Mouse (Mus musculus) stomach, embryonic 14.5 days (tissue): ENCODE data around the gene Secisbp2. TPM values are rescaled to one million over a fixed set of nuclear protein-coding genes. Genes with fewer than 3 reads are reported as not detected.
"Not testable (repeated sequence)": the region's sequence is repeated elsewhere in the genome, so short reads cannot be mapped to it uniquely, and the experiment has no call there.

ENCODE experiments used
- ATAC-seq: fragments of 200-750 bp; cut with Nextera tagmentation; 2 replicates; pipeline ENCODE4 v1.8.0; 2017; ENCODE audit warnings: low read depth, moderate TSS enrichment; ENCODE audit not compliant: insufficient number of reproducible peaks, insufficient read depth, low FRiP score
- H3K27ac ChIP-seq: fragments of 300-500 bp; sonication (generic); 2 replicates; pipeline ENCODE4 v1.5.1; 2014; ENCODE audit warnings: mild to moderate bottlenecking, low read length, moderate library complexity, mixed read lengths
- H3K27me3 ChIP-seq: fragments of 300-500 bp; sonication (generic); 2 replicates; pipeline ENCODE4 v1.6.1; 2014; ENCODE audit warnings: low read length, control low read depth, mixed read lengths; ENCODE audit not compliant: control insufficient read depth, insufficient read depth
- H3K36me3 ChIP-seq: fragments of 300-500 bp; sonication (generic); 2 replicates; pipeline ENCODE4 v1.6.1; 2014; ENCODE audit warnings: mild to moderate bottlenecking, control low read depth, low read length, moderate library complexity, mixed read lengths; ENCODE audit not compliant: control insufficient read depth, insufficient read depth
- H3K4me1 ChIP-seq: fragments of 300-500 bp; sonication (generic); 2 replicates; pipeline ENCODE4 v1.6.1; 2014; ENCODE audit warnings: low read length, control low read depth, mixed read lengths; ENCODE audit not compliant: control insufficient read depth, insufficient read depth
- H3K4me2 ChIP-seq: fragments of 300-500 bp; sonication (generic); replicated peaks from 2 replicates; pipeline ENCODE4 v1.6.1; 2014; ENCODE audit warnings: low read depth, low read length, control low read depth
- H3K4me3 ChIP-seq: fragments of 300-500 bp; sonication (generic); 2 replicates; pipeline ENCODE4 v1.5.1; 2014; ENCODE audit warnings: low read depth, low read length, control low read depth
- H3K9ac ChIP-seq: fragments of 300-500 bp; sonication (generic); replicated peaks from 2 replicates; pipeline ENCODE4 v1.6.1; 2014; ENCODE audit warnings: low read depth, mild to moderate bottlenecking, control low read depth, low read length, moderate library complexity, mixed read lengths
- H3K9me3 ChIP-seq: fragments of 300-500 bp; sonication (generic); 2 replicates; pipeline ENCODE4 v1.6.1; 2016; ENCODE audit warnings: low read depth, low read length, control low read depth; ENCODE audit not compliant: control insufficient read depth
- WGBS: fragments of 180-500 bp; shearing (Covaris S2); extraction: QIAGEN DNeasy Blood & Tissue Kit; methylation state at CpG from one replicate; pipeline ENCODE4 v1.1.7; 2014; 5-methylcytosine and 5-hydroxymethylcytosine counted together
- polyA plus RNA-seq: library from polyadenylated mRNA; unstranded; fragments of >200 nt; fragmentation: Nextera tagmentation; extraction: Ambion mirVana; gene quantifications from 2 replicates; pipeline ENCODE4 v1.2.1, GENCODE M21; 2014

The Secisbp2 gene
- polyA plus RNA-seq, 1 experiment from 2014 or later = 35.3 TPM

- H3K36me3 ChIP-seq = peaks cover 72% of the 10 kb centered on the region
Measured at GRCm38 (mm10) chr13:51658094-51658493, 6.6 kb downstream of the Secisbp2 start.

GRCm38 (mm10) chr13:51659573-51659972, 8.1 kb downstream of the Secisbp2 start:
- Histone ChIP-seq H3K27me3 (no peaks in the 10 kb centered on the region), H3K36me3 (peaks cover 71% of the 10 kb centered on the region), H3K4me3 (no peak overlapping the region), H3K4me2 (no peak overlapping the region), H3K4me1 (no peaks in the 10 kb centered on the region), H3K9ac (no peak overlapping the region), H3K27ac (no peak overlapping the region), H3K9me3 (no peaks in the 10 kb centered on the region)
- no peak for ATAC-seq
- 98% methylated on average over 7 of the region's 7 CpGs for WGBS

More at GRCm38 (mm10) chr13:51658094-51658493, 6.6 kb downstream of the Secisbp2 start:
- H3K4me3 ChIP-seq = no peak overlapping the region
- ATAC-seq = no peak
- no peaks in the 10 kb centered on the region for H3K4me1 ChIP-seq
- H3K9me3 ChIP-seq = no peaks in the 10 kb centered on the region
- H3K27me3 ChIP-seq = no peaks in the 10 kb centered on the region
- H3K4me2 ChIP-seq = no peak overlapping the region
- WGBS = 91% methylated on average over 3 of the region's 3 CpGs
- no peak overlapping the region for H3K9ac ChIP-seq
- no peak overlapping the region for H3K27ac ChIP-seq

GRCm38 (mm10) chr13:51663561-51663960, 12.1 kb downstream of the Secisbp2 start:
- Histone ChIP-seq H3K4me3 (no peak overlapping the region), H3K9ac (no peak overlapping the region), H3K36me3 (peaks cover 62% of the 10 kb centered on the region), H3K27me3 (no peaks in the 10 kb centered on the region), H3K27ac (no peak overlapping the region), H3K4me2 (no peak overlapping the region), H3K9me3 (no peaks in the 10 kb centered on the region), H3K4me1 (no peaks in the 10 kb centered on the region)
- whole genome bisulfite sequencing = 83% methylated on average over 2 of the region's 2 CpGs
- no peak for ATAC-seq

- not testable (repeated sequence) for H3K4me1 ChIP-seq, H3K27me3 ChIP-seq, H3K9ac ChIP-seq, H3K4me2 ChIP-seq, H3K27ac ChIP-seq, H3K4me3 ChIP-seq, ATAC-seq, H3K9me3 ChIP-seq
- WGBS = 87% methylated on average over 12 of the region's 12 CpGs
- peaks cover 48% of the 10 kb centered on the region for H3K36me3 ChIP-seq
Measured at GRCm38 (mm10) chr13:51668195-51668594, 16.7 kb downstream of the Secisbp2 start.

GRCm38 (mm10) chr13:51676641-51677040, 25.1 kb downstream of the Secisbp2 start:
- Histone ChIP-seq H3K4me2 (no peak overlapping the region), H3K27me3 (no peaks in the 10 kb centered on the region), H3K27ac (no peak overlapping the region), H3K36me3 (peaks cover 64% of the 10 kb centered on the region), H3K9me3 (no peaks in the 10 kb centered on the region), H3K4me1 (no peaks in the 10 kb centered on the region), H3K4me3 (no peak overlapping the region), H3K9ac (no peak overlapping the region)
- no peak for ATAC-seq
- 66% methylated on average over 4 of the region's 4 CpGs for WGBS

GRCm38 (mm10) chr13:51677041-51677440, 25.5 kb downstream of the Secisbp2 start:
- ATAC-seq = no peak
- Histone ChIP-seq H3K4me3 (no peak overlapping the region), H3K9me3 (no peaks in the 10 kb centered on the region), H3K4me1 (no peaks in the 10 kb centered on the region), H3K9ac (no peak overlapping the region), H3K27me3 (no peaks in the 10 kb centered on the region), H3K36me3 (peaks cover 66% of the 10 kb centered on the region), H3K4me2 (no peak overlapping the region), H3K27ac (no peak overlapping the region)
- 93% methylated on average over 12 of the region's 12 CpGs for WGBS

GRCm38 (mm10) chr13:51677630-51678185, 26.2 kb downstream of the Secisbp2 start:
- H3K4me2 ChIP-seq = no peak overlapping the region
- H3K36me3 ChIP-seq = peaks cover 72% of the 10 kb centered on the region
- H3K9ac ChIP-seq = no peak overlapping the region
- H3K4me3 ChIP-seq = no peak overlapping the region
- no peaks in the 10 kb centered on the region for H3K4me1 ChIP-seq
- WGBS = 90% methylated on average over 7 of the region's 7 CpGs
- H3K27me3 ChIP-seq = no peaks in the 10 kb centered on the region
- ATAC-seq = 0 out of 2 replicates have a peak, but pooled peaks have one; percentile 19
- H3K9me3 ChIP-seq = no peaks in the 10 kb centered on the region
- H3K27ac ChIP-seq = no peak overlapping the region

GRCm38 (mm10) chr13:51678687-51679086, 27.2 kb downstream of the Secisbp2 start:
- H3K9ac ChIP-seq = no peak overlapping the region
- no peak for ATAC-seq
- H3K4me2 ChIP-seq = no peak overlapping the region
- H3K9me3 ChIP-seq = no peaks in the 10 kb centered on the region
- WGBS = 90% methylated on average over 6 of the region's 6 CpGs
- no peak overlapping the region for H3K27ac ChIP-seq
- no peaks in the 10 kb centered on the region for H3K27me3 ChIP-seq
- no peak overlapping the region for H3K4me3 ChIP-seq
- H3K4me1 ChIP-seq = no peaks in the 10 kb centered on the region
- H3K36me3 ChIP-seq = peaks cover 75% of the 10 kb centered on the region

GRCm38 (mm10) chr13:51679332-51679731, 27.8 kb downstream of the Secisbp2 start:
- Histone ChIP-seq H3K27me3 (no peaks in the 10 kb centered on the region), H3K9me3 (no peaks in the 10 kb centered on the region), H3K36me3 (peaks cover 70% of the 10 kb centered on the region), H3K27ac (no peak overlapping the region), H3K4me1 (no peaks in the 10 kb centered on the region), H3K4me2 (no peak overlapping the region), H3K9ac (no peak overlapping the region), H3K4me3 (no peak overlapping the region)
- no peak for ATAC-seq
- 80% methylated on average over 4 of the region's 4 CpGs for WGBS
